Mouse (Mus musculus): ENCODE results near the gene Zfp296.
"Not testable (repeated sequence)": the region's sequence is repeated elsewhere in the genome, so short reads cannot be mapped to it uniquely, and the experiment has no call there.

Gene Zfp296

DNA sequence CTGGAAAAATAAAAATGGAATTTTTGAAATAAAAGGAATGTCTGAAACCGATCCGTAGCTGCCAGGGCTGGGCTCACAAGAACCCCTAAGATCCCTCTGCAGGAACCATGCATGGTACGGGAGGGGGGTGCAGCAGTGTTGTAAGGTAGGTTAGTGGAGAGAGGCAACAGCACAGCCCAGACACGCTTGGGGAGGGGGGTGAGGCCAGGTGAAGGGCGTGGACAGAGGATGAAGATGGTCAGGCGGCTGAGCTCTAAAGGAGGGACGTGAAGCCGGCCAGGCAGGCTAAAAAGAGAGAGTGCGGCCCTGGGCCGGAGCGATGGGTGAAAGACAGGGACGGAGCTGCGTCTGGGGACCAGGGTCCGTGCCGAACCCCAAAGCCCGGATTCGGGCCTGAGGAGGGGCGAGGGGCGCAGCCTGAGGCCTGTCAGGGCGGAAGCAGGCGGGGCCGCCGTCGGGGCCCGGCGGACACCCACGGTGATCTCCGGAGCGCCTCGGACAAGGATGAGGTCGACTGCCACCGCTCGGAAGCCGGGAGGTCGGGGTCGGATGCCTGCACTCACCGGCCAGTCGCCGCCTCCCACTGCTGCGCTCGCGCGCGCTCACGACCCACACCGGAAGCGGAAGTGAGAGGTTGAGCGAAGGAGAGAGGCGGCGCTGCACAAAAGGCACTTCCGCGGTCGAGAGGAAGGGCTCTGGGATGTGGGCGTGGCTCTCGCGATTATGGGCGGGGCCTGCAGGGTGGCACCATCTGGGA lies 26.9 kb downstream of the Zfp296 start, which contains the start of gene Clasrp:
Gene Clasrp, minus strand, starts transcription at position 638 of the 757 bp plus-strand sequence.
- DNase-seq (ENCODE audit: low spot score in 2 of 2) = peak; percentile 96

- DNase-seq (ENCODE audit: low spot score in 2 of 2) = not testable (repeated sequence)
Measured at GRCm38 (mm10) chr7:19604606-19605214, 27.6 kb downstream of the Zfp296 start.

GRCm38 (mm10) chr7:19607291-19607690 lies 30.2 kb downstream of the Zfp296 start:
- DNase-seq (ENCODE audit: low spot score in 2 of 2) = no peak

- DNase-seq (ENCODE audit: low spot score in 2 of 2) = no peak
Measured at GRCm38 (mm10) chr7:19609641-19610332, 32.7 kb downstream of the Zfp296 start.

DNA sequence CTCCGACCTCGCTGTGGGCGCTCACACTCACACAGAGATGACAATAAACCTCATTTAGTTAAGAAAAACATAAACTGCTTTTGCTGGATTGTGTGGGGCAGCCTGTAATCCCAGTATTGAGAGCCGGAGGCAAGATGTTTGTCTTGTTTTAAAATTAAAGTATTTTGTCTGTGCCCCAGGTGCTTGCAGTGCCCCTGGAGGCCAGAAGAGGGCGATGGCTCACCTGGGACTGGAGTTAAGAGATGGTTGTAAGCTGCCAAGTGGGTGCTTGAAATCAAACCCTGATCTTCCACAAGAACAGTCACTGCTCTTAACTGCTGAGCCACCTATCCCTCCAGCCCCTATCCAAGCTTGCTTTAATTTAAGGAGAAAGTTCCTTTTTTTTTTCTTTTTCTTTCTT lies 33.9 kb downstream of the Zfp296 start:
- no peak for DNase-seq (ENCODE audit: low spot score in 2 of 2)

- DNase-seq (ENCODE audit: low spot score in 2 of 2) = no peak
Measured at GRCm38 (mm10) chr7:19615036-19615577, 38.0 kb downstream of the Zfp296 start.

GRCm38 (mm10) chr7:19619004-19619801 lies 42.1 kb downstream of the Zfp296 start:
- DNase-seq (ENCODE audit: low spot score in 2 of 2) = peak; percentile 79 to 80

DNA sequence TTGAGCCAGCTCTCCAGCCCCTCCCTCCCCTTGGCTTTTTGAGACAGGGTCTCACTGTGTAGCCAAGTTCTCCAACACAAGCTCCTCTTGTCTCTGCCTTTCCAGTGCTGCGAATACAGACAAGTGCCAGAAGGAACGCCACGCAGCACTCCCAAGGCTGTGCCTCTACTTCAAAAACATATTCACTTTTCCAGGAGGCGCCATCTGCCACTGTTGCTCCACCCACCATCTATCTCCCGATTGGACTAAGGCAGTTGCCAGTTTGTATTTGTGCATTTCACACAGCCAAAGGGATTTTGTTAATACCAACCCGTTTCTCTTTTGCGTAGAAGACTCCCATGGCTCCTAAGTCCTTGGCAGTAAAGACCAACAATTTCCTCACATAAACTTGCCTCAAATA lies 43.7 kb downstream of the Zfp296 start:
- DNase-seq (ENCODE audit: low spot score in 2 of 2) = peak; percentile 68 to 81

DNA sequence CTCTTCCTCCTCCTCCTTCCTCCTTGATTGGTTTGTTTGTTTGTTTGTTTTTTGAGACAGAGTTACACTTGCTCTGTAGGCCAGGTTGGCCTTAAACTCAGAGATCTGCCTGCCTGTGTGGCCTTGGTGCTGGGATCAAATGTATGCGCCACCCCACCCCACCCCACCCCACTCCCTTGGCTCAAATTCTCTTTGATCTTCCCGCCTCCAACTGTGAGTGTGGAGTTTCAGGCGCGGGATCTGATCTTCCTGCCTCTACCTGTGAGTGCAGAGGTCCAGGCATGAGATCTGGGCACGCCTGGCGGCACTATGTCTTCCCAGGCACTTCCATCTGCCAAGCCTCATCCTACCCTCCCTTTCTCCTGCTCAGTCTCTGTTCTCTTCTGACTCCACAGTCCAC lies 45.2 kb downstream of the Zfp296 start:
- no peak for DNase-seq (ENCODE audit: low spot score in 2 of 2)

- no peak for DNase-seq (ENCODE audit: low spot score in 2 of 2)
Measured at GRCm38 (mm10) chr7:19623433-19623832, 46.3 kb downstream of the Zfp296 start.

- no peak for DNase-seq (ENCODE audit: low spot score in 2 of 2)
Measured at GRCm38 (mm10) chr7:19627721-19628120, 50.6 kb downstream of the Zfp296 start.

- DNase-seq (ENCODE audit: low spot score in 2 of 2) = no peak
Measured at GRCm38 (mm10) chr7:19628192-19628535, 51.1 kb downstream of the Zfp296 start.

GRCm38 (mm10) chr7:19628536-19629360 lies 51.7 kb downstream of the Zfp296 start:
- DNase-seq (ENCODE audit: low spot score in 2 of 2) = peak; percentile 92 to 93

DNA sequence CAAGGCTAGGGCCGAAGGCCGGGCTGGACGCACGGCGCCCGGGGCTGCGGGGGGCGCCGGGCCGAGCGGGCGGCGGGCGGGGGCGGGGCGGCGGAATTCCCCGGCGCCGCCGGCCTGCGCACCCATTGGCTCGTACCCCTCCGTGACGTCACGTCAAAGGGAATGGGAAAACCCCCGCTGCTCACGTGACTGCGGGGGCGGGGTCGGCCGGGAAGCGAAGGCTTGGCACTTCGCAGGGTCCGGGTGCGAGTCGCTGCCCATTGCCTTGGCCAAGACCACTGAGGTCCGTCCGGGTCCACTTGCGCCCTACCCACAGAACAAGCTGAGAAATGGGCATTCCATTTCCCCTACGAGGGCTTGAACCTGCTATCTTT lies 52.3 kb downstream of the Zfp296 start, which contains the start of gene Relb:
Gene Relb, minus strand, starts transcription at position 78 of the 374 bp plus-strand sequence.
- DNase-seq (ENCODE audit: low spot score in 2 of 2) = peak; percentile 94 to 96

All from right cerebral cortex, postnatal 10 days (tissue).